Mouse (Mus musculus): ENCODE measurements around the gene Arhgef26.

Gene Arhgef26

DNA sequence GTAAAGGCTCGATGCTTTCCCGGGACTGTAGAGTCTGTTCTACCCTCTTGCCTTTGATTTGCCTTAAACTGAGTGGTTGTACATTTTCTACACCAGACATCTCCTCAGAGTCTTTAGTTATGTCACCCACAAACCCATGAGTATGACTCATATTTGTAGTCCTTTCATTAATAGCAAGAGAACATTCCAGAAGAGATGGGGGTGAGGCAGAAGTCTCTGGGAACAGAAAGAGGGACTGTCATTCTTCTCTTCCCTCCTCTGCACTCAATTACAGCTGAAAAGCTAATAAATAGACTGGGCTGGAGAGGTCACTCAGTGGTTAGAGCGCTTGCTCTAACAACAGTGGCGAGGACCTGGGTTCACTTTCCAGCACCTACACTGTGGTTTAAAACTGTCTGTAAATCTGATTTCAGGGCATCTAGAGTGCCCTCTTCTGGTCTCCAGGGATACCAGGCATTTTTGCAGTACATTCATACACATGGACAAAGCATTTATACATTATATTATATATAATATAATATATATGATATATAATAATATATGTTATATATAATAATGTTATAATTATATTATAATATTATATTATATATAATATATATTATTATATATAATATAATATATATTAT is 111.8 kb downstream of the Arhgef26 start:
- no peak for DNase-seq (ENCODE audit: low read depth, low spot score)

GRCm38 (mm10) chr3:62452961-62453360 is 114.8 kb downstream of the Arhgef26 start:
- no peak for DNase-seq (ENCODE audit: low read depth, low spot score)

DNA sequence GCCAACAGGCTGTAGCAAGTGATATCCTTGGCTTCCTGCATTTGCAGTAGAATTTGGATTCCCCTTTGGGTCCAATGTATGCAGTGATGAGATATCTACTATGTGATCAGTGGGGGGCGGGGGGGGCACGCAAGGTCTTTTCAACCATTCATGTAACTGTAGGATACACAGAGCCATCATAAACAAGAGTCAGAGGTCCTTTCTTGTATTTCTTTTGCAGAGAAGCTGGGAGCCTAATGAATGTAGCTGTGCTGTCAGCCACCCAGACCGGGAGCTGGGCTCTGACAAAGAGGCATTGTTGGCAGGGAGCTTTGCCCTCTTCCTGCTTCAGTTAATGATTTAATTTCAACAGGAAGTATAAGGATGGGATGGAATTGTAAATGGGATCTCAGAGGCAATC is 116.0 kb downstream of the Arhgef26 start:
- DNase-seq (ENCODE audit: low read depth, low spot score): no peak

DNA sequence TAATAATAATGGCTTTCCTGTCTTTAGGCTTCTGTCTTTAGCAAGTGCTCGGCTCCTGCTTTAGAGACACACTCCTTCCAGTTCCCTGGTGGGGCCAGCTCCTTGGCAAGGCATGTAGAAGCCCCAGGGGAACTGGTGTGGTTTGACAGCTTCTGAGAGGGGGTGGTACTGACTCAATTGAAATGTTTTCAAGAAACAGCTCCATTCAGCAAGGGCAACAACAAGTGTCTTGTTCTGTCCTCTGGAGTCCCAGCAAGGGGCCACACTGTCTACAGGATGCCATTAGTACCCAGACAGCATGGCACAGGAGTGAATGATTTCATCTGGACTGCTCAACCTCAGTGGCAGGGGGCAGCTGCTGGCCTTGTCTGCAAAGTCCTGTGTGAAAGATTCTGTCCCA is 117.7 kb downstream of the Arhgef26 start:
- DNase-seq (ENCODE audit: low read depth, low spot score): no peak

- DNase-seq (ENCODE audit: low read depth, low spot score): no peak
Observed at GRCm38 (mm10) chr3:62458284-62459013, 120.3 kb downstream of the Arhgef26 start.

GRCm38 (mm10) chr3:62459483-62459882 is 121.3 kb downstream of the Arhgef26 start:
- DNase-seq (ENCODE audit: low read depth, low spot score): no peak

GRCm38 (mm10) chr3:62464276-62464675 is 126.1 kb downstream of the Arhgef26 start:
- no peak for DNase-seq (ENCODE audit: low read depth, low spot score)

- no peak for DNase-seq (ENCODE audit: low read depth, low spot score)
Observed at GRCm38 (mm10) chr3:62470179-62470578, 132.0 kb downstream of the Arhgef26 start.

DNA sequence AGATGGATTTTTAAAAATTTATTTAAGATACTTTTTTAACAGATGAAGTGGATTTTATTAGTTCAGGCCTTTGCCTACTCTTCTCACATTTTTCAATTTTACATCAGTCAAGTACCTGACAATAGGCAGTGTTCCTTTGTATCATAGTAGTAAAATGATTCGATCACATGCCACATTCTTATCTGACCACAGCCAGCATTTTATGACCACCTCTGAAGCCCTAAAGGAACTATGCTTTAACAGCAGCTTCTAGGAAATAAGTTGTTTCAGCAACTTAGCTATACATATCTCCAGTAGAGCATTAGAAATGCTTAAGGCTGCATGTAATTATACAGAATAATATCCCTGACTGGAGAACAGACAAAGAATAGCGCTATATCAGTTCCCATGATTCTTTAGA is 146.2 kb downstream of the Arhgef26 start:
- no peak for DNase-seq (ENCODE audit: low read depth, low spot score)

- no peak for DNase-seq (ENCODE audit: low read depth, low spot score)
Observed at GRCm38 (mm10) chr3:62492568-62492967, 154.4 kb downstream of the Arhgef26 start.

DNA sequence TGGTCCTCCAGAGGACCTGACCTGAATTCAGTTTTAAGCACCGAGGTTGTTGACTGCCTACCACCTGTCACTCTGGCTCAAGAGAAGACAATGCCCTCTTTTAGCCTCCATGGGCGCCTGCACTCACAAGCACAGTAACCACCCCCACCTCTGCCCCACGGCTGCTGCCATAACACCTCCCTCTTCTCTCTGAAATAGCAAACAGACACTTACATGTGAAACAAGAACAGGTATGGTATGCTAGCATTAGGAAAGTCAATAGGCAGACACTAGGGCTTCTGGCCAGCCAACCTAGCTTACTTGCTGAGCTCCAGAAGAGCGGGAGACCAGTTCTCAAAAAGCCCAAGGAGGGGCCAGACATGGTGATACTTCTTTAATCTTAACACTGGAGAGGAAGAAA is 161.2 kb downstream of the Arhgef26 start:
- DNase-seq (ENCODE audit: low read depth, low spot score): no peak

GRCm38 (mm10) chr3:62505166-62505900 is 167.2 kb downstream of the Arhgef26 start:
- DNase-seq (ENCODE audit: low read depth, low spot score): no peak

- peak; percentile 90 for DNase-seq (ENCODE audit: low read depth, low spot score)
Observed at GRCm38 (mm10) chr3:62506488-62507205, 168.5 kb downstream of the Arhgef26 start, which contains the start of gene Dhx36. TSS of gene Dhx36 (minus strand) at chr3:62507004.

GRCm38 (mm10) chr3:62507206-62507647 is 169.1 kb downstream of the Arhgef26 start:
- DNase-seq (ENCODE audit: low read depth, low spot score): no peak

All from retina, adult 2 months (tissue).